Mouse (Mus musculus) liver, postnatal 0 days (tissue): Measurements from ENCODE around the gene Nynrin.

Experiments
- CTCF ChIP-seq: sonication (generic); IDR thresholded peaks from 2 replicates; pipeline ENCODE4 v1.5.1; 2016; ENCODE audit warnings: antibody characterized with exemption, low read depth
- EP300 ChIP-seq: IDR thresholded peaks from 2 replicates; pipeline ENCODE4 v1.6.1; 2016; ENCODE audit warnings: antibody characterized with exemption, low read depth, mild to moderate bottlenecking

- TF ChIP-seq CTCF, result no peak
- no peak for TF ChIP-seq EP300
Measured at GRCm38 (mm10) chr14:55840853-55841366, 12.9 kb upstream of the Nynrin start.
